Mouse (Mus musculus): ENCODE results near the gene Mepe.

Mepe gene

GRCm38 (mm10) chr5:104325029-104325428 is at the start of gene Mepe:
Gene Mepe, plus strand, starts transcription at chr5:104325329.
- DNase-seq (ENCODE audit: low spot score), result no peak

GRCm38 (mm10) chr5:104294201-104294600 is 30.9 kb upstream of the Mepe start:
- DNase-seq (ENCODE audit: low spot score), result peak; percentile 28

- no peak for DNase-seq (ENCODE audit: low spot score)
Measured at GRCm38 (mm10) chr5:104298994-104299393, 26.1 kb upstream of the Mepe start, which contains the start of gene Ibsp. Gene Ibsp, plus strand, starts transcription at chr5:104299171.

- DNase-seq (ENCODE audit: low spot score), result no peak
Measured at GRCm38 (mm10) chr5:104314073-104314472, 11.1 kb upstream of the Mepe start.

- no peak for DNase-seq (ENCODE audit: low spot score)
Measured at GRCm38 (mm10) chr5:104326884-104327283, 1.8 kb downstream of the Mepe start.

GRCm38 (mm10) chr5:104327389-104327788 is 2.3 kb downstream of the Mepe start:
- DNase-seq (ENCODE audit: low spot score), result no peak

GRCm38 (mm10) chr5:104327876-104328275 is 2.7 kb downstream of the Mepe start:
- DNase-seq (ENCODE audit: low spot score), result no peak

GRCm38 (mm10) chr5:104328317-104328850 is 3.3 kb downstream of the Mepe start:
- DNase-seq (ENCODE audit: low spot score), result no peak

- no peak for DNase-seq (ENCODE audit: low spot score)
Measured at GRCm38 (mm10) chr5:104329381-104329780, 4.3 kb downstream of the Mepe start.

- no peak for DNase-seq (ENCODE audit: low spot score)
Measured at GRCm38 (mm10) chr5:104330088-104330487, 5.0 kb downstream of the Mepe start.

GRCm38 (mm10) chr5:104332296-104332695 is 7.2 kb downstream of the Mepe start:
- DNase-seq (ENCODE audit: low spot score), result no peak

GRCm38 (mm10) chr5:104333231-104333640 is 8.1 kb downstream of the Mepe start:
- peak; percentile 83 for DNase-seq (ENCODE audit: low spot score)

GRCm38 (mm10) chr5:104333643-104334042 is 8.5 kb downstream of the Mepe start:
- DNase-seq (ENCODE audit: low spot score), result no peak

- no peak for DNase-seq (ENCODE audit: low spot score)
Measured at GRCm38 (mm10) chr5:104334516-104334915, 9.4 kb downstream of the Mepe start.

GRCm38 (mm10) chr5:104335962-104336361 is 10.8 kb downstream of the Mepe start:
- DNase-seq (ENCODE audit: low spot score), result no peak

- no peak for DNase-seq (ENCODE audit: low spot score)
Measured at GRCm38 (mm10) chr5:104337491-104337890, 12.4 kb downstream of the Mepe start.

GRCm38 (mm10) chr5:104339009-104339408 is 13.9 kb downstream of the Mepe start:
- DNase-seq (ENCODE audit: low spot score), result no peak

- peak; percentile 84 for DNase-seq (ENCODE audit: low spot score)
Measured at GRCm38 (mm10) chr5:104339706-104340512, 14.8 kb downstream of the Mepe start.

GRCm38 (mm10) chr5:104340513-104340829 is 15.3 kb downstream of the Mepe start:
- DNase-seq (ENCODE audit: low spot score), result no peak

- no peak for DNase-seq (ENCODE audit: low spot score)
Measured at GRCm38 (mm10) chr5:104342881-104343280, 17.8 kb downstream of the Mepe start.

- DNase-seq (ENCODE audit: low spot score), result peak; percentile 48
Measured at GRCm38 (mm10) chr5:104344526-104345240, 19.6 kb downstream of the Mepe start.

- no peak for DNase-seq (ENCODE audit: low spot score)
Measured at GRCm38 (mm10) chr5:104345241-104345630, 20.1 kb downstream of the Mepe start.

- DNase-seq (ENCODE audit: low spot score), result no peak
Measured at GRCm38 (mm10) chr5:104351041-104351440, 25.9 kb downstream of the Mepe start.
